ENCODE assay signal across 8 mouse cellular contexts in genomic region chr4:106978376-106978775, GRCm38 (mm10).
DNase-seq lines count a peak whose midpoint lies in the region; ATAC-seq and TF ChIP-seq lines count a peak whose summit lies in the region.

No protein-coding gene starts in this region.

- no peak overlapping the region for H3K4me2 ChIP-seq in kidney, postnatal 0 days (ENCODE audit: low read length)
- no peak overlapping the region for H3K4me2 ChIP-seq in embryonic facial prominence, embryonic 12.5 days (replicated peaks)
- H3K4me2 ChIP-seq in midbrain, embryonic 14.5 days (ENCODE audit: low read length): no peak overlapping the region

- no peak overlapping the region for H3K4me3 ChIP-seq in kidney, postnatal 0 days (replicated peaks; ENCODE audit: low read depth, low read length)
- no peak overlapping the region for H3K4me3 ChIP-seq in embryonic facial prominence, embryonic 12.5 days
- no peak overlapping the region for H3K4me3 ChIP-seq in midbrain, embryonic 14.5 days (replicated peaks; ENCODE audit: low read depth, low read length)

- peak overlapping the region; percentile 40; the same call in 1 of the 2 replicates for H3K27ac ChIP-seq in kidney, postnatal 0 days
- peak overlapping the region; percentile 58; the same call in 1 of the 2 replicates for H3K27ac ChIP-seq in embryonic facial prominence, embryonic 12.5 days
- peak overlapping the region; percentile 72 for H3K27ac ChIP-seq in midbrain, embryonic 14.5 days (replicated peaks; ENCODE audit: low read depth, low read length)

- no peaks in the 10 kb centered on the region for H3K27me3 ChIP-seq in kidney, postnatal 0 days (ENCODE audit: insufficient read depth, low read length)
- no peaks in the 10 kb centered on the region for H3K27me3 ChIP-seq in embryonic facial prominence, embryonic 12.5 days
- H3K27me3 ChIP-seq in midbrain, embryonic 14.5 days (ENCODE audit: control insufficient read depth, insufficient read depth, low read length): no peaks in the 10 kb centered on the region

- intact Hi-C loops in heart, postnatal 10 days (cut with DNase I): no loop called here

- ATAC-seq in kidney, postnatal 0 days (replicated peaks; ENCODE audit: low FRiP score, low read depth): peak; percentile 71
- ATAC-seq in embryonic facial prominence, embryonic 12.5 days (ENCODE audit: insufficient number of reproducible peaks, insufficient read depth, low FRiP score, low TSS enrichment): no peak
- no peak for ATAC-seq in midbrain, embryonic 14.5 days (ENCODE audit: low FRiP score, low TSS enrichment)
- ATAC-seq in granulocyte monocyte progenitor cell, adult 5-6 weeks (replicated peaks; ENCODE audit: poor library complexity, severe bottlenecking): no peak

- 25% methylated on average over 8 of the region's 8 CpGs for WGBS in kidney, postnatal 0 days
- WGBS in embryonic facial prominence, embryonic 12.5 days: 35% methylated on average over 8 of the region's 8 CpGs
- WGBS in midbrain, embryonic 14.5 days: 52% methylated on average over 8 of the region's 8 CpGs

- no peaks in the 10 kb centered on the region for H3K36me3 ChIP-seq in kidney, postnatal 0 days (ENCODE audit: insufficient read depth, low read length)
- H3K36me3 ChIP-seq in embryonic facial prominence, embryonic 12.5 days: 0 out of 2 replicates have a peak, but pooled peaks cover 5% of the 10 kb centered on the region
- 0 out of 2 replicates have a peak, but pooled peaks cover 3% of the 10 kb centered on the region for H3K36me3 ChIP-seq in midbrain, embryonic 14.5 days (ENCODE audit: control insufficient read depth, insufficient read depth, low read length)

- no peak for TF ChIP-seq CTCF in kidney, postnatal 0 days (IDR thresholded peaks at IDR 0.05; ENCODE audit: low read depth)

- peaks cover 52% of the 10 kb centered on the region for H3K4me1 ChIP-seq in kidney, postnatal 0 days (replicated peaks; ENCODE audit: insufficient read depth, low read length)
- peaks cover 96% of the 10 kb centered on the region for H3K4me1 ChIP-seq in embryonic facial prominence, embryonic 12.5 days
- peaks cover 88% of the 10 kb centered on the region for H3K4me1 ChIP-seq in midbrain, embryonic 14.5 days (ENCODE audit: control insufficient read depth, insufficient read depth, low read length)

- peak; percentile 84 for DNase-seq in kidney, postnatal 0 days (ENCODE audit: low spot score)
- no peak for DNase-seq in kidney, adult 11 months
- peak; percentile 41 to 48 for DNase-seq in heart, postnatal 10 days
- no peak for DNase-seq in midbrain, embryonic 14.5 days
- no peak for DNase-seq in spleen, adult 12 weeks (ENCODE audit: low spot score)
- no peak for DNase-seq in B cell, adult 2 months

- H3K9me3 ChIP-seq in kidney, postnatal 0 days (replicated peaks; ENCODE audit: low read length): no peaks in the 10 kb centered on the region
- no peaks in the 10 kb centered on the region for H3K9me3 ChIP-seq in embryonic facial prominence, embryonic 12.5 days
- no peaks in the 10 kb centered on the region for H3K9me3 ChIP-seq in midbrain, embryonic 14.5 days (ENCODE audit: control insufficient read depth, low read length)

- H3K9ac ChIP-seq in kidney, postnatal 0 days (ENCODE audit: low read depth, low read length): no peak overlapping the region
- no peak overlapping the region for H3K9ac ChIP-seq in embryonic facial prominence, embryonic 12.5 days
- H3K9ac ChIP-seq in midbrain, embryonic 14.5 days (replicated peaks; ENCODE audit: low read length): 0 out of 2 replicates have a peak overlapping the region, but pooled peaks have one; percentile 30

Comparison
In these comparisons a context has a peak if more than half of its experiments do, and no peak if none do; other contexts are left out.
1. DNase-seq: peak in kidney, postnatal 0 days (single experiment) and heart, postnatal 10 days (2 of 2); none in kidney, adult 11 months (single experiment), midbrain, embryonic 14.5 days (single experiment), spleen, adult 12 weeks (single experiment) and B cell, adult 2 months (0 of 2).
2. Peak in every context shown above with its lines, with median percentiles within 50 percentile points of each other: H3K27ac ChIP-seq.